Mouse (Mus musculus) hematopoietic stem cell, adult 5-6 weeks (primary cell): ENCODE data around the gene Mad1l1. TPM values are rescaled to one million over a fixed set of nuclear protein-coding genes. Genes with fewer than 3 reads are reported as not detected.

Source experiments
- total RNA-seq: library from RNA; stranded (forward); fragments of 172-1452, 232-1000 nt; gene quantifications from 2 replicates; pipeline ENCODE4 v1.2.3, GENCODE M21; 2017

Gene Mad1l1
- total RNA-seq, 1 experiment from 2014 or later, result 70.7 TPM

Other genes with a start within 250 kb of the Mad1l1 start
- 44.8 and 50.6 TPM in 2 replicates for gene Nudt1, start 104 bp upstream of the Mad1l1 start, total RNA-seq
- gene Mrm2, start 10.3 kb upstream of the Mad1l1 start, total RNA-seq, result 5.3 and 8.9 TPM in 2 replicates
- gene Snx8, start 67.7 kb upstream of the Mad1l1 start, total RNA-seq, result 3.4 and 5.4 TPM in 2 replicates
- 118 and 144 TPM in 2 replicates for gene Eif3b, start 97.8 kb upstream of the Mad1l1 start, total RNA-seq
- not detected in 2 replicates for gene Gm4869, start 124.1 kb upstream of the Mad1l1 start, total RNA-seq
- 21.4 and 26.2 TPM in 2 replicates for gene Chst12, start 184.0 kb upstream of the Mad1l1 start, total RNA-seq
- not detected in 2 replicates for gene Grifin, start 243.5 kb upstream of the Mad1l1 start, total RNA-seq